Mouse (Mus musculus) liver, postnatal 0 days (tissue): ENCODE measurements at regions not wholly inside any gene's neighbourhood (a gene's known extent, or its start where the extent isn't known, plus 50 kb on each side); places are given as distances from the start of the nearest gene placed in this dataset.

Experiments used
- CTCF ChIP-seq: sonication (generic); IDR thresholded peaks from 2 replicates; pipeline ENCODE4 v1.5.1; 2016; ENCODE audit warnings: antibody characterized with exemption, low read depth
- EP300 ChIP-seq: IDR thresholded peaks from 2 replicates; pipeline ENCODE4 v1.6.1; 2016; ENCODE audit warnings: antibody characterized with exemption, low read depth, mild to moderate bottlenecking

DNA sequence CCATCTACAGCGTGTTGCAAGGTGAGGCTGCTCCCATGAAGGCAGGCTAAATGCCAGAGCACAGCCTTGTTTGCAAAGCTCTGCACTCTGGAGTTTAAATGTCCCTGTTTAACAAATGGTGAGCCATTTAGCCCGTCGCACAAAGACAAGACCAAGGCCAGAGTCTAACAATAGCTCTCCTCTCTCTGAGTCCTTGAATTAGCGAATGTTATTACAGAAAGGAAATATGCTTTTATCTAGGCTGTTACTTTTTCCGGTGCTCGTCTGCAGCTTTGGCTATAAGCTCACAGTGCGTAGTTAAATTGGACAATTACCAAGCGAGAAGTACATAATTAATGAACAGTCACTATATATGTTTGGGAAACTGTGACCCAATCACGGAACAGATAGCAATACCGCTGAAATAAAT lies 137.8 kb upstream of the Noct start:
- TF ChIP-seq CTCF (no peak), EP300 (no peak)
